In the genomic region with DNA sequence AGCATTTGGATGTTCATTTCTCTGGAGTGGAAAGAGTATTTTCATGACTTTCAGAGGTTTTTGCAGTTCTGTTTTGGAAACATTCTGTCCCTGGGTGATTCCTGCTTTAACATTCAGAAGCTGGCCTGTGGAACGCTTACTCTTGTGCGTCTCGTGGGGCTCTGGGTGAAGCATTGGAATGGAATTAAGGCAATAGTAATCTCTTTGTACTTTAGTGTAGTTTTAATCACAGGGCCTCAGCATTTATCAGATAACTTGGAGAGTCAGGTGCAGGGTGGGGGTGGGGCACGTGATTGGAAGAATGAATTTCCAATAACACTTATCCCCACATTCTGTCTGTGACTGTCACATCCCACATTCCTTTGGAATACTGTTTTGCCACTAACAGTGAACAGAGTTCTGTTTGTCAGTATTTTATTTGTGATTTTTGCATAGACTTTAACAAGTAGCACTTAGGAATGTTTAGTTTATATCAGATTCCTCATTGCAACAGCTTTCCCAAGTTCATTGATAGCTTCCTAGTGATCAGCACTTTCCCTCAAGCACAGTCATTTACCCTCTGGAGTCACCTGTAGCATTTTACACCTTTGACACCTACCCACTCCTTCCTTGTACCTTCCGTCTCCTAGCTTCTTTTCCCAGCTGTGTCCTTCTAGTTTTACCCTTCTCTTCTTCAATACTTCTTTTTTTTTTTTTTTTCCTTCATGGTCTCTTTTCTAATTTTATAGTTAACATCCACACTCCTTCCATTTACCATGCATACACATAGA, we compare ENCODE assay signal across 14 mouse cellular contexts.
"Had no signal": no experiment of that assay in that cellular context is flagged by ENCODE, and none has a peak within 500 bp of the region (broad histone marks: within the 10 kb centered on the region; RNA-seq: fewer than 3 reads in every experiment).

No protein-coding gene starts in this region.

- H3K27me3 ChIP-seq: kidney, embryonic 15.5 days; liver, embryonic 15.5 days; midbrain, embryonic 13.5 days had no signal

- H3K36me3 ChIP-seq: kidney, embryonic 15.5 days; limb, embryonic 10.5 days; liver, embryonic 15.5 days; midbrain, embryonic 13.5 days had no signal

- H3K4me1 ChIP-seq: kidney, embryonic 15.5 days; limb, embryonic 10.5 days; midbrain, embryonic 13.5 days had no signal

- H3K27ac ChIP-seq: kidney, embryonic 15.5 days; left cerebral cortex, adult 2 months; limb, embryonic 10.5 days; liver, embryonic 15.5 days; midbrain, embryonic 13.5 days had no signal

- H3K9me3 ChIP-seq: kidney, embryonic 15.5 days; limb, embryonic 10.5 days; liver, embryonic 15.5 days; midbrain, embryonic 13.5 days had no signal

- DNase-seq: kidney, adult 2 months; kidney, postnatal 14 days; lung, adult 2 months; lung, postnatal 36 days; right cerebral cortex, postnatal 14 days; thymus, adult 2 months; thymus, postnatal 25 days had no signal

- H3K4me3 ChIP-seq: kidney, embryonic 15.5 days; left cerebral cortex, adult 2 months; limb, embryonic 10.5 days; liver, embryonic 15.5 days; midbrain, embryonic 13.5 days had no signal

- H3K9ac ChIP-seq: kidney, embryonic 15.5 days; liver, embryonic 15.5 days; midbrain, embryonic 13.5 days had no signal

- H3K4me2 ChIP-seq: kidney, embryonic 15.5 days; liver, embryonic 11.5 days; liver, embryonic 15.5 days; midbrain, embryonic 13.5 days had no signal

- ATAC-seq: lung, postnatal 0 days; midbrain, embryonic 13.5 days had no signal
